Mouse (Mus musculus): ENCODE results near the gene Atp13a3. TPM values are rescaled to one million over a fixed set of nuclear protein-coding genes. Genes with fewer than 3 reads are reported as not detected.
A peak's percentile ranks its signal among the peaks of the same experiment; 100 is the strongest.

Atp13a3 gene
- total RNA-seq, 2 experiments from 2014 or later, result 66.2 to 67.3 TPM

DNA sequence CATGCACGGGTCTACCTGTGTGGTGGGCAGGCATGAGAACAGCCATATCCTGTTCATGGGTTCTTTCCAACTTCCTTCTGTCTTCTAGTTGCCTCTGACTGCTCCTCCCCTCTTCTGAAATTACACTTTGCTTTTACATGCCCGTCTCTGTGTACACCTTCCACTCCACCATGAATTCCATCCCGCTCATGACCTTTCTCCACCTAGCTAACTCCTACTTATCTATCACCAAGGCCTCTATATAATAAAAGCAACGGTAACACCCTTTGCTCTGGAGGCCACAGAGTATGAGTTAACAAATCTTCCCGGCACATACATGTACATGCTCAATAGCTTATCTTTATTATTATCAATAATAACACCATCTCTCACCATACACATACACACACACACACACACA is 18.3 kb upstream of the Atp13a3 start:
- no peak for DNase-seq (ENCODE audit: low spot score in 2 of 2)
- intact Hi-C loops (cut with DNase I), result no loop called here

DNA sequence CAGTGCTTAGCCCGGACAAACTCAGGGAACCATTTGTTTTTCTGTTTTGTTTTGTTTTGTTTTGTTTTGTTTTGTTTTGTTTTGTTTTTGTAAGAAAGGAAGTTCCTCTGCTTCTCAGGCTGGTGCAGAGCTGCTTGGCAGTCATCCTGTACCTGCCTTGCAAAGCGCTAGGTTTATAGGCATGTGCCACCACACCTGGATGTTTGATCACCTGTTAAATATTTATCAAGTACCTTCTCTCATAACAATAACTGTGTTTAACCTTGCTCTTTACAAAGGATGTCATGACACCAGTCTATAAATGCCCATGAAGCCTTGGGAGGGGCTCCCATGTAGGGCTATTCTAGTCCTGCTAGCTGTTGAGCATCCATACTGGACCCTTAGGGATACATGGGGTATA is 10.9 kb upstream of the Atp13a3 start:
- intact Hi-C loops (cut with DNase I), result no loop called here
- no peak for DNase-seq (ENCODE audit: low spot score in 2 of 2)

GRCm38 (mm10) chr16:30416284-30416683 is 10.5 kb upstream of the Atp13a3 start:
- peak; percentile 20 to 37 for DNase-seq (ENCODE audit: low spot score in 2 of 2)

DNA sequence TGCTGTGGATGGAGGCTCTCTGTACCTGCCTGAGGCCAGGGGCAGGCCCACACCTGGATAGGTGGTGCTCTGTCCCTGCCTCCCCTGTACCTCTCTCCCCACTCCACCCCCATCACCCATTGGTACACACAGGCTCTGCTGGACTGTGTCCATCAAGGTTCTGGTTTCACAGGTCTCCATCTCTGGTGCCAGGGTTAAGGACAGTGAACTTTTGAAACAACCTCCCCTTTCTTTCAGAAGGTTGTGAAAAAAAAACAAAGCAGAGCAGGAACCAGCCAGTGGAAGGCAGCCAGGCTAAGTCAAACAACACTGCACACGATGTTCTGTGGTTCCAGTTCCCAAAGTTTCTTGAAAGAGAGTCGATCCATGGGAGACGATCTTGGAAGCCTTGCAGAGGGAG is 6.9 kb upstream of the Atp13a3 start:
- peak in 1 of 2 experiments; percentile 3 for DNase-seq (ENCODE audit: low spot score in 2 of 2)
- intact Hi-C loops (cut with DNase I), result no loop called here

More at GRCm38 (mm10) chr16:30416284-30416683, 10.5 kb upstream of the Atp13a3 start:
- intact Hi-C loops (cut with DNase I), result no loop called here

DNA sequence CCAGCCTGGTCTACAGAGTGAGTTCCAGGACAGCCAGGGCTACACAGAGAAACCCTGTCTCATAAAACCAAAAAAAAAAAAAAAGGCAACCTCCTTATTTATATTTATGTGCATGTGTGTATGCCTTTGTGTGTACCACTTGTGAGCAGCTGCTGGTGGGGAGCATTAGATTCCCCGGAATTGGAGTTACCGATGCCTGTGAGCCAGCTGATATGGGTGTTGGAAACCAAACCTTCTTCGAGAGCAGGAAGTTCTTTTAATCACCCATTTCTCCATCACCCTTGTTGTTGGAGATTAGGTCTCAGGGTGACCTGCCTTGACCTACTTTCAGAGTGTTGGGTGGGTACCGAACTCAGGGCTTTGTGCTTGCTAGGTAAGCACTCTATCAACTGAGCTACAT is 5.1 kb upstream of the Atp13a3 start:
- intact Hi-C loops (cut with DNase I), result no loop called here
- DNase-seq (ENCODE audit: low spot score in 2 of 2), result no peak

GRCm38 (mm10) chr16:30407513-30407912 is 1.7 kb upstream of the Atp13a3 start:
- no peak for DNase-seq (ENCODE audit: low spot score in 2 of 2)
- intact Hi-C loops (cut with DNase I), result no loop called here

GRCm38 (mm10) chr16:30403528-30403927 is 2.2 kb downstream of the Atp13a3 start:
- DNase-seq (ENCODE audit: low spot score in 2 of 2), result no peak
- intact Hi-C loops (cut with DNase I), result no loop called here

DNA sequence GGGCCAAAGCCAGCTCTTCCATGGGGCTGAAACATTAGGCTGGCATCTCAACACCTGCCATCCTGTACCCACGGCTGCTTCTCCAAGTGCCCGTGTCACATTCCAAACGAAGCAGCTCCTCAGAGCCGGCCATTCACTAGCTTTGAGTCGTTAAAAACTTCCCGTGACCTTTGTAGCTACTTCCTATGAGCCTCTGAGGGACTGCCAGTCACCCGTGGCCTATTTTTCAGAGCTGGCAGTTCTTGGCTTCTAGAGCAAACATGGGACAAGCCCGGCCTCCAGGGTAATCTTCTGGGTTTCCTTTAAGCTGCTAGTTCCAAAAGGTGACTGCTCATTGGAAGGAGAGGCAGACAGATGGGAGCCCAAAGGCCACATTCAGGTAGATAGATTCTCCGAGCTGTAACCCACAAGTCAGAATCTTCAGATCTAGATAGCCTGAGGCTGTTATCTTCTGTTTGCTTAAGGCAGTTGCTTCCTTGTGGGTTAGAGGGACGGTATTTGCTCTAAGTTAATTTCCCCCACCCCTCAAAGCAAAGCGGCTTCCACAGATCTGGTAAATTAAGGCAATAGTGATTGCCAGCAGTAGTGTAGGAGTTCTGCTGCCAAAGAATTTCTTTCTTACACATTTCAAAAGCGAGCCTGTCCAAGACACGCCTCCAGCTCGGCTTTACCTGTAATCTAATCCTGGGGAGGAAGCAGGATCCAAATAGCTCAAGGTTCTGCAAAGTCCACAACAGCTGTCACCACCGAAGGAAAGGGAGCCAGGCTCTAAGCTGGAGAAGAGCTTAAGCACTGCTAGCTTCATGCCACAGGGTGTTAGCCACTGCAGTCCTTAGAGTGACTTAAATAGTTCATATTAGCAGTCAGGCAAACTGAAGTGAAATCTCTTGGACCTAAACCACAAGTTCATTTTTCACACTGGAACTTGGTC is 8.4 kb downstream of the Atp13a3 start:
- intact Hi-C loops (cut with DNase I), result no loop called here

GRCm38 (mm10) chr16:30395136-30395535 is 10.6 kb downstream of the Atp13a3 start:
- no peak for DNase-seq (ENCODE audit: low spot score in 2 of 2)
- intact Hi-C loops (cut with DNase I), result no loop called here

More for the DNA sequence above, 8.4 kb downstream of the Atp13a3 start:
- DNase-seq (ENCODE audit: low spot score in 2 of 2), result peak in 1 of 2 experiments; percentile 8

GRCm38 (mm10) chr16:30390650-30391340 is 15.0 kb downstream of the Atp13a3 start:
- intact Hi-C loops (cut with DNase I), result no loop called here

DNA sequence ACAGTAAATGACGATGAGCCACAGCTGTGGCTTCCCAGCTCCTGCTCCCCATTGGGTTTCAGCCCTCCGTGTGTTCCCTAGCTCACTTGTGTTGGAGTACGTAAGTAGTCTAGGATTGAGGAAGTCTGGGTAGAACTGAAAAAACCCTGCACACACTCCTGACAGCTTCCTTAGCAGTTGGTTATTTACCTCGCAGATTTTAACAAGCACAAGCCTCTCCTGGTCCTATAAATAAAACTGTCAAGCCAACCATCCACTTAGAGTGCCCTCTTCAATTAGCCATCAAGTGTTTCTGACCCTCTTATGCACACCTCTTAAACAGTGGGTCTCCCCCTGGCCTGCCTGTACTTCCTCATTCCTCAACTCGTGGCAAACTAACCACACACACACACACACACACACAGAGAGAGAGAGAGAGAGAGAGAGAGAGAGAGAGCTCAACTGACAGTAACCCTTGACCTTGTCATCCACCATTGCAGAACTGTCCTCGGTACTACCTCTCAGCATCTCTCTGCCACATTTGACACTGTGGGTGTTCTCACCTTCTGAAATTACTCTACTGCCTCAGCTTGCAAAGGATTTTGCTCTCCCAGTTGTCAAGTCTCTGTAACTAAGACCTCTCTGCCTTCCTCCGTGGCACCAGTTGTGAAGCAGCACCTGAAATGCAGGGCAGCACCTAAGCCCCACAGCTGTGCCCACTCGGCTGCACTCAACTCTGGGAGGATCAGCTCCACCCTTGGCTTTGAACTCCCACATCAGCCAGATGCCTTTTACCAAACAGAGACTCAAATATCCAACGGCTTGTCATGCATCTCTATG is 15.7 kb downstream of the Atp13a3 start:
- DNase-seq (ENCODE audit: low spot score in 2 of 2), result peak in 1 of 2 experiments; percentile 7
- intact Hi-C loops (cut with DNase I), result loop anchor here (5.0 kb wide), 1 partner anchor 112 kb away; no protein-coding TSS in a partner anchor

More at GRCm38 (mm10) chr16:30390650-30391340, 15.0 kb downstream of the Atp13a3 start:
- no peak for DNase-seq (ENCODE audit: low spot score in 2 of 2)

DNA sequence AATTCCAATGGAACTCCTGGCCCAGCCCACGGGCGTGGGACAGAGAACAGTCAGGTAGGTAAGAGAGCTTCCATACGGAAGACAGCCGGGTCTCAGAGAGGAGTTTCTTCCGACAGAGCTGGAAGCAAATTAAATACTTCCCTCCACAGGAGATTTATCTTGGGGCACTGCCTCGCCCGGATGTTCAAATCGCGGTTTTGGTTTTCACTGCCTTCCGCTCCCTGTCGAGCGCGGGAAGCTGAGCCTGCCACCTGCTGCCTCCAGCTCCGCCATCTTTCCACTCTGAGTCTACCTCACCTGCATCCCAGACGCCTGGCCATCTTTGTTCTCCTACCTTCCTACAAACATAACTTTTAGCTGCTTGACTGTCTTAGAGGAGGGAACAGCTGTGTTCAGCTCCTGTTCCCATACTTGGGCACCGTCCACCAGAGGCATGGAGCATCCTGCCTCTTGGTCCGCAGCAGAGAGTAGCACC is 16.5 kb downstream of the Atp13a3 start:
- intact Hi-C loops (cut with DNase I), result loop anchor here (5.0 kb wide), 1 partner anchor 113 kb away; no protein-coding TSS in a partner anchor

DNA sequence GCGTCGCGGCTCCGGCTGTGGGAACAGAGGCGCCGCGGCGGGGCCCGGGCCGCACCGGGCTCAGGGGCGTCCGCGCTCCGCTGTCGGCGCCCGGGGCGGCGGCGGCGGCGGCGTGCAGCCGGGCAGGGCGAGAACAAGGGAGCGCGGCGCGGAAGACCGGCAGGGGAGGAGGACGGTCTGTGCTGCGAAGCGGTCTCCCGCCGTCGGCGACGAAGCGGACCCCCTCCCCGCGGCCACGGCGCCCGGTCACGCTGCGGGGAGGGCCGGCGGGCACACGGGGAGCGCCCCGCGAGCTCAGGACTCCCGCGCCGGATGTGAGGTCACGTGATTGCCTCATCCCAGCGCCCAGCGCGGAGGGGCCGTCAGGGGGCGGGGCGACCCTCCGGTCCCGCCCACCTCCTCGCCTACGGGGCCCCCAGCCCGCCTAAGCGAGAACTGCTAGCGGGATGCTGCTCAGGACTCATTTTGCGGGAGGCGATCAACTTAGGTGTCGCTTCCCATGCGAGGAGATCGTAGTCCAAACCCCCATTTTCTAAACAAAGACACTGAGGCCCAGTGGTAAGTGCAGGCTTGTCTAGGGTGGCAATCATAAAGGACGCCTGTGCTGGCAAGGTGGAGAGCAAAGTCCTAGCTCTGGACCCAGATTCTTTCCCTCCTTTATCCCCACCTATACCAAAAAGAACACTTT is 17.1 kb downstream of the Atp13a3 start:
- peak; percentile 86 to 90 for DNase-seq (ENCODE audit: low spot score in 2 of 2)
- intact Hi-C loops (cut with DNase I), result loop anchor here (5.0 kb wide), 1 partner anchor 114 kb away; no protein-coding TSS in a partner anchor

More for the DNA sequence above, 16.5 kb downstream of the Atp13a3 start:
- peak in 1 of 2 experiments; percentile 21 for DNase-seq (ENCODE audit: low spot score in 2 of 2)

DNA sequence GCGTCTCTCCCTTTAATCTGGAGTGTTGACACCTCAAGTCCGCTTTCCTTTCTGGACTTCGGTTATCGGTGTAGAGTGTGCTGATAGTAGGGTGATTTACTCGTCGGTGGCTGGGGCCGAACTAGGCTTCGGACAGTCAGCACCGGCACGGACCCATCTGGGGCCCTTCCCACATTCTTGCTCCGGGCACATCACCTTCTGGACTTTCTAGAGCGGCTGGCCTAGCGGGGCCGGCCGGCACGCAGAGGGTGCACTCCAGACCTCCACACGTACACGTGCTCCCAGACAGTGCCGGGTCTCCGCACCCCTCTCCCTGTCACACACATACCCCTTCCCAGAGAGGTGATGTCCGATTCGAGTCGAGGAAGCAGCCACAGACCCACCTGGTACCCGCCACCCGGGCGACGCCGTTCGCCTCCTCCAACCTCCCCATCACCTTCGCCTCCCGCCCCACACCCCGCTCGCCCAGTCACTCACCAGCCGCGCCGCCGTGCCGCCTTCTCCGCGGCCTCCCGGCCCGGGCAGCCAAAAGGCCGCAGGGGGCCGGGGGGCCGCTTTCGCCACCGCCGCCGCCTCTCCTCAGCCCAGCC is 17.8 kb downstream of the Atp13a3 start:
- DNase-seq (ENCODE audit: low spot score in 2 of 2), result peak in 1 of 2 experiments; percentile 11
- intact Hi-C loops (cut with DNase I), result loop anchor here (5.0 kb wide), 1 partner anchor 114 kb away; no protein-coding TSS in a partner anchor

GRCm38 (mm10) chr16:30386911-30387439 is 18.8 kb downstream of the Atp13a3 start:
- no peak for DNase-seq (ENCODE audit: low spot score in 2 of 2)
- intact Hi-C loops (cut with DNase I), result loop anchor here (5.0 kb wide), 1 partner anchor 115 kb away; no protein-coding TSS in a partner anchor

- intact Hi-C loops (cut with DNase I), result loop anchor here (5.0 kb wide), 1 partner anchor 117 kb away; no protein-coding TSS in a partner anchor
These were observed 20.2 kb downstream of the Atp13a3 start for GRCm38 (mm10) chr16:30385531-30385930.

GRCm38 (mm10) chr16:30376237-30376636 is 29.5 kb downstream of the Atp13a3 start:
- intact Hi-C loops (cut with DNase I), result no loop called here
- no peak for DNase-seq (ENCODE audit: low spot score in 2 of 2)

More at GRCm38 (mm10) chr16:30385531-30385930, 20.2 kb downstream of the Atp13a3 start:
- DNase-seq (ENCODE audit: low spot score in 2 of 2), result no peak

GRCm38 (mm10) chr16:30374927-30375326 is 30.8 kb downstream of the Atp13a3 start:
- DNase-seq (ENCODE audit: low spot score in 2 of 2), result no peak
- intact Hi-C loops (cut with DNase I), result loop anchor here (1.0 kb wide), 1 partner anchor 129 kb away; no protein-coding TSS in a partner anchor

Data from left cerebral cortex, postnatal 14 days (tissue).